Mouse (Mus musculus) forebrain, embryonic 11.5 days (tissue): ENCODE data around the gene Golph3l. TPM values are rescaled to one million over a fixed set of nuclear protein-coding genes. Genes with fewer than 3 reads are reported as not detected.
"Not testable (repeated sequence)": the region's sequence is repeated elsewhere in the genome, so short reads cannot be mapped to it uniquely, and the experiment has no call there.

Experiments used
- ATAC-seq: fragments of 200-750 bp; cut with Nextera tagmentation; replicated peaks from 2 replicates; pipeline ENCODE4 v1.8.0; 2017; ENCODE audit warnings: moderate TSS enrichment; ENCODE audit not compliant: low FRiP score
- DNase-seq: peaks from one replicate; pipeline ENCODE4 v3.0.0-alpha.2; 2017; ENCODE audit warnings: low spot score
- H3K27ac ChIP-seq: fragments of 300-500 bp; sonication (generic); 2 replicates; pipeline ENCODE4 v1.5.1; 2014; ENCODE audit warnings: low read depth, low read length
- H3K27me3 ChIP-seq: fragments of 300-500 bp; sonication (generic); 2 replicates; pipeline ENCODE4 v1.6.1; 2014; ENCODE audit warnings: mild to moderate bottlenecking, low read length, mixed read lengths; ENCODE audit not compliant: control insufficient read depth, insufficient read depth
- H3K36me3 ChIP-seq: fragments of 300-500 bp; sonication (generic); 2 replicates; pipeline ENCODE4 v1.6.1; 2014; ENCODE audit warnings: mild to moderate bottlenecking, low read length, moderate library complexity, mixed read lengths; ENCODE audit not compliant: control insufficient read depth, insufficient read depth
- H3K4me1 ChIP-seq: fragments of 300-500 bp; sonication (generic); replicated peaks from 2 replicates; pipeline ENCODE4 v1.6.1; 2014; ENCODE audit warnings: low read length, mixed read lengths; ENCODE audit not compliant: control insufficient read depth, insufficient read depth
- H3K4me2 ChIP-seq: fragments of 300-500 bp; sonication (generic); 2 replicates; pipeline ENCODE4 v1.6.1; 2014; ENCODE audit warnings: low read depth, mild to moderate bottlenecking, low read length, moderate library complexity, mixed read lengths; ENCODE audit not compliant: severe bottlenecking
- H3K4me3 ChIP-seq: fragments of 300-500 bp; sonication (generic); 2 replicates; pipeline ENCODE4 v1.5.1; 2014; ENCODE audit warnings: low read depth, low read length
- H3K9ac ChIP-seq: fragments of 300-500 bp; sonication (generic); 2 replicates; pipeline ENCODE4 v1.6.1; 2014; ENCODE audit warnings: low read length
- H3K9me3 ChIP-seq: fragments of 300-500 bp; sonication (generic); 2 replicates; pipeline ENCODE4 v1.6.1; 2016; ENCODE audit warnings: low read length, mixed read lengths; ENCODE audit not compliant: control insufficient read depth
- WGBS: fragments of 180-500 bp; shearing (Covaris S2); extraction: QIAGEN DNeasy Blood & Tissue Kit; methylation state at CpG from one replicate; pipeline ENCODE4 v1.1.7; 2014; 5-methylcytosine and 5-hydroxymethylcytosine counted together
- polyA plus RNA-seq: library from polyadenylated mRNA; unstranded; fragments of >200 nt; fragmentation: Nextera tagmentation; extraction: Ambion mirVana; gene quantifications from 2 replicates; pipeline ENCODE4 v1.2.1, GENCODE M21; 2014

Golph3l gene
- 35.1 and 36.1 TPM in 2 replicates for polyA plus RNA-seq

DNA sequence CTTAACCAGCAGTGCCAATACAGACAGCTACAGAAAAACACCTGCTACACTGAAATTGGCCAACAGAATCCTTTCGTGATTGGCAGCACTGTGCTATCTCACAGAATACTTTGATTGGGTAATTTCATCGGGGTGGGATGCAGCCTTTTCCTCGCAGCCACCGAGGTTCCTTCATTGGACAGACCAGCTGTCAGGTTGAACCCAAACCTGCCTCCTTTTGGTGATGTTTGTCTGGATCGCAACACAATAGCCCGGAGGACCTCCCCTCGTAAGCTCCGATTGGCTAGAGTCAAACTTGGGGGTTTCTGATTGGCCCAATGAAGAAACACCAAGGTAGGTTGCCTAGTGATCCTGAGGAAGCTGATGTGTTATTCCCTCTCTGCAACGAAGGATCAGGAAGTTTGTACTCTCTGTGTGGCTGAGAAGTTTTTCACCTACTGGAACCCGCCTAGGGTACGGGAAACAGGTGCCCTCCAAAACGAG is at the start of gene Golph3l:
TSS of gene Golph3l (plus strand) at position 331 of the 483 bp plus-strand sequence.
- peak within 1 kb of the TSS; percentile 57; the same call in 1 of the 2 replicates for H3K9ac ChIP-seq
- H3K27ac ChIP-seq = peak within 1 kb of the TSS; percentile 71
- peak within 1 kb of the TSS; percentile 46 for H3K4me3 ChIP-seq
- no peaks in the 10 kb centered on the region for H3K4me1 ChIP-seq
- H3K36me3 ChIP-seq = peaks cover 3% of the 10 kb centered on the region; the same call in 1 of the 2 replicates
- DNase-seq (peak; percentile 91), ATAC-seq (peak; percentile 100)
- under 1% methylated on average over 12 of the region's 12 CpGs for WGBS
- no peaks in the 10 kb centered on the region for H3K9me3 ChIP-seq
- no peaks in the 10 kb centered on the region for H3K27me3 ChIP-seq
- H3K4me2 ChIP-seq = peak within 1 kb of the TSS; percentile 50

DNA sequence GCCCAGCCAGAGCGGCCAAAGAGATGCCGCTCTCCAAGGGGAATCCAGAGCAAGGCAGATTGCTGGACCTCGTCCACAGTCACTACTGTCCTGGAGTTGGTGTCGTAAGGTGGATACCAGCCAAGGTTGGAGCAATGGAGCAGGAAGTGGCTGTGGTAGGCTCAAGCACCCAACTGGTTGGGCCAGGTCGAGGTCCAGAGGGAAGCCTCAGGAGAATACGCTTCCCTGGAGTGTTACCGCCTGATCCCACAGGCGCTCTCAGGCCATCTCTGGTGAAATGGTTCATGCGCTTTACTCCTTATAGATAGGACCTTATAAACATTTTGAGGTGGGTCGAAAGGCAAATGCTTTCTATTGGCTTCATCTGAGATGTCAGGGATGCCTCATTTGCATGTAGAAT is 49.8 kb upstream of the Golph3l start:
- Histone ChIP-seq H3K4me3 (no peak overlapping the region), H3K27ac (no peak overlapping the region), H3K4me2 (no peak overlapping the region), H3K36me3 (no peaks in the 10 kb centered on the region), H3K9me3 (no peaks in the 10 kb centered on the region), H3K9ac (no peak overlapping the region), H3K27me3 (no peaks in the 10 kb centered on the region), H3K4me1 (no peaks in the 10 kb centered on the region)
- ATAC-seq = no peak
- 92% methylated on average over 10 of the region's 10 CpGs for WGBS
- no peak for DNase-seq

DNA sequence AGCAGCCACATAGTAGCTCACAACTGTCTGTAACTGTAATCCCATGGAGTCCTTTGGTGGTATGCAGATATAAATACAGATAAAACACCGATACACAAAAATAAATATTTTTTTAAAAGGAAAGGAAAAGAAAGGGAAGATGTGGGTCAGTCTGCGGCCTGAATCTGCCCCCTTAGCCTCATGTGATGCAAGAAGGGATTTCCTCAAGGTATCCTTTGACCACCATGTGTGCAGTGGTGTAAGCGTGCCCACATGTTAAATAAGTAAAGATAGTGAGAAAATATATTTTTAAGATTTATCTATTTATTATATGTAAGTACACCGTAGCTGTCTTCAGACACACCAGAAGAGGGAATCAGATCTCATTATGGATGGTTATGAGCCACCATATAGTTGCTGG is 48.9 kb upstream of the Golph3l start:
- Histone ChIP-seq H3K27ac (no peak overlapping the region), H3K4me2 (no peak overlapping the region), H3K27me3 (no peaks in the 10 kb centered on the region), H3K9ac (no peak overlapping the region), H3K4me3 (no peak overlapping the region), H3K4me1 (no peaks in the 10 kb centered on the region), H3K9me3 (no peaks in the 10 kb centered on the region), H3K36me3 (no peaks in the 10 kb centered on the region)
- WGBS = 96% methylated on average over 4 of the region's 4 CpGs
- no peak for DNase-seq
- no peak for ATAC-seq

DNA sequence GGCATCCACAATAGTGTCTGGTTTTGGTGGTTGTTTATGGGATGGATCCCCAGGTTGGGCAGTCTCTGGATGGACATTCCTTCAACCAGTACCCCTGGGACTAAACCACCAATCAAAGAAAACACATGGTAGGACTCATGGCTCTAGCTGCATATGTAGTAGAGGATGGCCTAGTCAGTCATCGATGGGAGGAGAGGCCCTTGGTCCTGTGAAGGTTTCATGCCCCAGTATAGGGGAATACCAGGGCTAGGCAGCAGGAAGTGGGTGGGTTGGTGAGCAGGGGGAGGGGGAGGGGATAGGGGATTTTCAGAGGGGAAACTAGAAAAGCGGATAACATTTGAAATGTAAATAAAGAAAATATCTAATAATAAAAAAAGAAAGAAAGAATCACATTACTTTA is 47.5 kb upstream of the Golph3l start:
- not testable (repeated sequence) for H3K4me2 ChIP-seq, H3K27me3 ChIP-seq, H3K9me3 ChIP-seq, H3K4me3 ChIP-seq, DNase-seq, H3K4me1 ChIP-seq, H3K27ac ChIP-seq, H3K36me3 ChIP-seq, ATAC-seq, H3K9ac ChIP-seq
- 88% methylated on average over 2 of the region's 2 CpGs for WGBS

DNA sequence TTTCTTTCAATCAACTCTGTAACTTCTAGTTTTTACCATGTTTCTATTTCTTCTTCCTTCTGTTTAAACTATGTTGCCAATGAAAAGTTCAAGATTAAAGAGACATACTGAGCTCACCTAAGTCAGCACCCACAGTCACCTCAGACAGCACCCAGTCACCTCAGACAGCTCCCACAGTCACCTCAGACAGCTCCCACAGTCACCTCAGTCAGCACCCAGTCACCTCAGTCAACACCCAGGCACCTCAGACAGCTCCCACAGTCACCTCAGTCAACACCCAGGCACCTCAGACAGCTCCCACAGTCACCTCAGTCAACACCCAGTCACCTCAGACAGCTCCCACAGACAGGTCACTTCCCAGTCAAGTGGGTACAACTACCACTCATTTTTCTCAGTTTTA is 46.6 kb upstream of the Golph3l start:
- no peak overlapping the region for H3K27ac ChIP-seq
- DNase-seq (no peak), ATAC-seq (no peak)
- no peaks in the 10 kb centered on the region for H3K36me3 ChIP-seq
- H3K9ac ChIP-seq = no peak overlapping the region
- H3K4me2 ChIP-seq = no peak overlapping the region
- H3K4me3 ChIP-seq = no peak overlapping the region
- no peaks in the 10 kb centered on the region for H3K4me1 ChIP-seq
- no peaks in the 10 kb centered on the region for H3K9me3 ChIP-seq
- no peaks in the 10 kb centered on the region for H3K27me3 ChIP-seq

DNA sequence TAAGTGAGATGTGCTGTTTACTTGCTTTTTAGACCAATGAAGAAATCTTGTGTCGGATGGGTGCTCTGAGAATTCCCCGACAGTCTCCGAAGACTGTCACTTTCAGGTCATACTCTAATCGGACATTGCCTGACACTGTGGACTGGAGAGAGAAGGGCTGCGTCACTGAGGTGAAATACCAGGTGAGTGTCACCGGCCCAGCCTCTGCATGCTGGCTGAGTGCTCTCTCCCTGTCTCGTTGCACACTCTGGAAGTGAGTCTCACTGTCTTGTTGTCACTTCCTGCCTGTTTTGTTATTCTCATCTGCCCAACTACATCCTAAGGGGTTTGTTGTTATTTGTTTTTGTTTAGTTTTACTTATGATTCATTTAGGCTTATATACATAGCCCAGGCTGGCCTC is 45.8 kb upstream of the Golph3l start:
- no peak overlapping the region for H3K4me2 ChIP-seq
- no peaks in the 10 kb centered on the region for H3K36me3 ChIP-seq
- H3K4me1 ChIP-seq = no peaks in the 10 kb centered on the region
- no peak overlapping the region for H3K4me3 ChIP-seq
- no peaks in the 10 kb centered on the region for H3K27me3 ChIP-seq
- no peak overlapping the region for H3K27ac ChIP-seq
- ATAC-seq (no peak), DNase-seq (no peak)
- H3K9ac ChIP-seq = no peak overlapping the region
- no peaks in the 10 kb centered on the region for H3K9me3 ChIP-seq
- 82% methylated on average over 7 of the region's 7 CpGs for WGBS

DNA sequence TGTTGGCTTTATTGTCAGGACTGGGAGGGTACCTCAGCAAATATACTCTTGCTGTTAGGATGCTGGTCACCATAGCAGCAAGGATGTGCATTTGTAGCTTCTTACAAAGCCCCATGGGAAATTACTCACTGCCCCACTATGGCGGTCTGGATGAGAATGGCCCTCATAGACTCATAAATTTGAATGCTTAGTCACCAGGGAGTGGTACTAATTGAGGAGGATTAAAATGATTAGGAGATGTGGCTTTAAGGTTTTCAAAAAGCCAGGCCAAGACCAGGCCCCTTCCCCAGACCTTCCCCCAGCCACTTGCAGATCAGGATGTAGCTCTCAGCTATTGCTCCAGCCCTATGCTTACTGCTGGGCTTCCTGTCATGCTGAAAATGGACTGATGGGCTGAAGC is 38.6 kb upstream of the Golph3l start:
- Histone ChIP-seq H3K4me2 (no peak overlapping the region), H3K36me3 (no peaks in the 10 kb centered on the region), H3K27ac (no peak overlapping the region), H3K4me1 (no peaks in the 10 kb centered on the region), H3K27me3 (no peaks in the 10 kb centered on the region), H3K4me3 (no peak overlapping the region), H3K9ac (no peak overlapping the region), H3K9me3 (no peaks in the 10 kb centered on the region)
- DNase-seq = no peak
- ATAC-seq = no peak
- 79% methylated on average over 1 of the region's 1 CpGs for WGBS

DNA sequence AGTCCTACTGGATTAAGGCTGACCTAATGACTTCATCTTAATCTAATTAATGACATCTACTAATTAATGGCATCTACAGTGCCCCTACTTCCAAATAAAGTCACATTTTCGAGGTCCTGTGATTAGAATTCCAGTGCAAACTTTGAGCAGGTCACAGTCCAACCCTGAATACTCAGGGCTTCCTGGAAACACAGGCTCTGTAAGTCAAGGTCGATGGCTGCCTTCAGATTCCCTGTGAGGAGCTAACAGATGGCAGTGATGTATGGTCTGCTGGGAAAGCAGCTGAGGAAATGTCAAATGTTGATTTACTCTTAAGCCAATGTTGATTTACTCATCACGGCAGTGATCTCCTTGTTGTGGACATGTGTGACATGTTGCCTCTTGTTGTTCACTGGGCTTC is 34.7 kb upstream of the Golph3l start:
- Histone ChIP-seq H3K4me2 (no peak overlapping the region), H3K4me1 (no peaks in the 10 kb centered on the region), H3K27ac (no peak overlapping the region), H3K9ac (no peak overlapping the region), H3K4me3 (no peak overlapping the region), H3K36me3 (no peaks in the 10 kb centered on the region), H3K9me3 (no peaks in the 10 kb centered on the region), H3K27me3 (no peaks in the 10 kb centered on the region)
- 72% methylated on average over 3 of the region's 3 CpGs for WGBS
- no peak for ATAC-seq
- no peak for DNase-seq

DNA sequence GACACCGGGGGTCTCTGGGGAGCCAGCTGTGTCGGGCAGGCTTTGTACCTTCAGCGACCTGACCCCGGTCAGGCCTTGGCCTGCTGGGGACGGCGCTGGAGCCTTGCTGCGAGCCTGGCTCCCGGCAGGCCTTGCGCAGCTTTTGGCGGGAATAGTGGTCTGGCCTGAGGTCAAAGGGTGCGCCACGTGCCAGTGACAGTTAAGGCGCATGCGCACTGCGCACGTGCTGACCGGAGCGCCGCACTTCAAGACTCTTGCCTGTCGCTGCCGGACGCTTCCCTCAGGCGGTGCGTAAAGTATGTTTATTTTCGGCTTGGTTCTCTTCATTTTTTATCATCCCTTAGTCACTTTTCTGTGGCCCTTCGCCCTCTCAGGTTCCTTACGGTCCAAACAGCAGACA is 29.3 kb upstream of the Golph3l start, which contains the start of gene Hormad1:
TSS of gene Hormad1 (plus strand) at position 241 of the 400 bp plus-strand sequence.
- WGBS = 91% methylated on average over 27 of the region's 27 CpGs
- no peaks in the 10 kb centered on the region for H3K4me1 ChIP-seq
- ATAC-seq = no peak

More for the DNA sequence above, 29.3 kb upstream of the Golph3l start, which contains the start of gene Hormad1:
- H3K9me3 ChIP-seq = no peaks in the 10 kb centered on the region
- peak; percentile 26 for DNase-seq
- no peak within 1 kb of the TSS for H3K9ac ChIP-seq
- no peak within 1 kb of the TSS for H3K4me3 ChIP-seq
- H3K27ac ChIP-seq = no peak within 1 kb of the TSS
- H3K4me2 ChIP-seq = no peak within 1 kb of the TSS
- H3K36me3 ChIP-seq = no peaks in the 10 kb centered on the region
- H3K27me3 ChIP-seq = no peaks in the 10 kb centered on the region
